Mouse (Mus musculus): ENCODE results near the gene Cnot3. TPM values are rescaled to one million over a fixed set of nuclear protein-coding genes. Genes with fewer than 3 reads are reported as not detected.
A peak's percentile ranks its signal among the peaks of the same experiment; 100 is the strongest.

The Cnot3 gene
- polyA plus RNA-seq, 1 experiment from 2014 or later, result 43.5 TPM

GRCm38 (mm10) chr7:3683908-3684550 is 39.0 kb downstream of the Cnot3 start:
- Histone ChIP-seq H3K4me1 (ENCODE audit: control insufficient read depth, insufficient read depth, low read length) (no peaks in the 10 kb centered on the region), H3K27me3 (ENCODE audit: control insufficient read depth, insufficient read depth, low read length) (no peaks in the 10 kb centered on the region), H3K36me3 (ENCODE audit: control insufficient read depth, insufficient read depth, low read length) (peaks cover 16% of the 10 kb centered on the region), H3K9me3 (replicated peaks; ENCODE audit: control insufficient read depth, low read length) (no peaks in the 10 kb centered on the region), H3K4me2 (no peak overlapping the region), H3K9ac (ENCODE audit: low read depth, low read length) (no peak overlapping the region), H3K27ac (ENCODE audit: low read depth, low read length) (no peak overlapping the region), H3K4me3 (ENCODE audit: low read depth, low read length) (no peak overlapping the region)
- WGBS (ENCODE audit: insufficient replicate concordance), result 85% methylated on average over 10 of the region's 10 CpGs
- no peak for ATAC-seq (replicated peaks; ENCODE audit: insufficient number of reproducible peaks, low FRiP score, low TSS enrichment)

- ATAC-seq (replicated peaks; ENCODE audit: insufficient number of reproducible peaks, low FRiP score, low TSS enrichment), result no peak
- H3K4me1 ChIP-seq (ENCODE audit: control insufficient read depth, insufficient read depth, low read length), result no peaks in the 10 kb centered on the region
- no peaks in the 10 kb centered on the region for H3K9me3 ChIP-seq (replicated peaks; ENCODE audit: control insufficient read depth, low read length)
- no peak overlapping the region for H3K4me2 ChIP-seq
- H3K27ac ChIP-seq (ENCODE audit: low read depth, low read length), result no peak overlapping the region
- no peaks in the 10 kb centered on the region for H3K27me3 ChIP-seq (ENCODE audit: control insufficient read depth, insufficient read depth, low read length)
- no peak overlapping the region for H3K4me3 ChIP-seq (ENCODE audit: low read depth, low read length)
- 82% methylated on average over 8 of the region's 8 CpGs for WGBS (ENCODE audit: insufficient replicate concordance)
- peaks cover 14% of the 10 kb centered on the region for H3K36me3 ChIP-seq (ENCODE audit: control insufficient read depth, insufficient read depth, low read length)
- no peak overlapping the region for H3K9ac ChIP-seq (ENCODE audit: low read depth, low read length)
Measured at GRCm38 (mm10) chr7:3684698-3685097, 39.6 kb downstream of the Cnot3 start.

- no peak overlapping the region for H3K4me2 ChIP-seq
- WGBS (ENCODE audit: insufficient replicate concordance), result 77% methylated on average over 31 of the region's 31 CpGs
- H3K27me3 ChIP-seq (ENCODE audit: control insufficient read depth, insufficient read depth, low read length), result no peaks in the 10 kb centered on the region
- no peaks in the 10 kb centered on the region for H3K4me1 ChIP-seq (ENCODE audit: control insufficient read depth, insufficient read depth, low read length)
- H3K4me3 ChIP-seq (ENCODE audit: low read depth, low read length), result no peak overlapping the region
- H3K9me3 ChIP-seq (replicated peaks; ENCODE audit: control insufficient read depth, low read length), result no peaks in the 10 kb centered on the region
- no peak overlapping the region for H3K27ac ChIP-seq (ENCODE audit: low read depth, low read length)
- no peak overlapping the region for H3K9ac ChIP-seq (ENCODE audit: low read depth, low read length)
- no peak for ATAC-seq (replicated peaks; ENCODE audit: insufficient number of reproducible peaks, low FRiP score, low TSS enrichment)
- peaks cover 14% of the 10 kb centered on the region for H3K36me3 ChIP-seq (ENCODE audit: control insufficient read depth, insufficient read depth, low read length)
Measured at GRCm38 (mm10) chr7:3685400-3686187, 40.5 kb downstream of the Cnot3 start.

GRCm38 (mm10) chr7:3691919-3692318 is 46.9 kb downstream of the Cnot3 start:
- H3K4me2 ChIP-seq, result peak overlapping the region; percentile 96
- H3K9me3 ChIP-seq (replicated peaks; ENCODE audit: control insufficient read depth, low read length), result no peaks in the 10 kb centered on the region
- H3K27me3 ChIP-seq (ENCODE audit: control insufficient read depth, insufficient read depth, low read length), result no peaks in the 10 kb centered on the region
- no peak overlapping the region for H3K27ac ChIP-seq (ENCODE audit: low read depth, low read length)
- peak overlapping the region; percentile 78 for H3K4me3 ChIP-seq (ENCODE audit: low read depth, low read length)
- peak overlapping the region; percentile 85 for H3K9ac ChIP-seq (ENCODE audit: low read depth, low read length)
- peaks cover 12% of the 10 kb centered on the region for H3K4me1 ChIP-seq (ENCODE audit: control insufficient read depth, insufficient read depth, low read length)
- H3K36me3 ChIP-seq (ENCODE audit: control insufficient read depth, insufficient read depth, low read length), result peaks cover 3% of the 10 kb centered on the region; the same call in 1 of the 2 replicates
- 29% methylated on average over 3 of the region's 3 CpGs for WGBS (ENCODE audit: insufficient replicate concordance)
- no peak for ATAC-seq (replicated peaks; ENCODE audit: insufficient number of reproducible peaks, low FRiP score, low TSS enrichment)

GRCm38 (mm10) chr7:3692382-3692986 is 47.4 kb downstream of the Cnot3 start, which contains the start of gene Tsen34:
Gene Tsen34 (plus strand): TSS chr7:3692863.
- no peak; the same call in 1 of the 2 replicates for ATAC-seq (replicated peaks; ENCODE audit: insufficient number of reproducible peaks, low FRiP score, low TSS enrichment)
- Histone ChIP-seq H3K36me3 (ENCODE audit: control insufficient read depth, insufficient read depth, low read length) (peaks cover under 1% of the 10 kb centered on the region; the same call in 1 of the 2 replicates), H3K9me3 (replicated peaks; ENCODE audit: control insufficient read depth, low read length) (no peaks in the 10 kb centered on the region), H3K4me2 (peak within 1 kb of the TSS; percentile 96), H3K27ac (ENCODE audit: low read depth, low read length) (peak within 1 kb of the TSS; percentile 97), H3K4me3 (ENCODE audit: low read depth, low read length) (peak within 1 kb of the TSS; percentile 78), H3K4me1 (ENCODE audit: control insufficient read depth, insufficient read depth, low read length) (peaks cover 12% of the 10 kb centered on the region), H3K27me3 (ENCODE audit: control insufficient read depth, insufficient read depth, low read length) (no peaks in the 10 kb centered on the region), H3K9ac (ENCODE audit: low read depth, low read length) (peak within 1 kb of the TSS; percentile 85)
- under 1% methylated on average over 49 of the region's 49 CpGs for WGBS (ENCODE audit: insufficient replicate concordance)

GRCm38 (mm10) chr7:3692987-3693808 is 48.1 kb downstream of the Cnot3 start, which contains the start of gene Mboat7:
Gene Mboat7 (minus strand): TSS chr7:3693523.
- Histone ChIP-seq H3K4me1 (ENCODE audit: control insufficient read depth, insufficient read depth, low read length) (peaks cover 12% of the 10 kb centered on the region), H3K4me2 (peak within 1 kb of the TSS; percentile 96), H3K27me3 (ENCODE audit: control insufficient read depth, insufficient read depth, low read length) (no peaks in the 10 kb centered on the region), H3K27ac (ENCODE audit: low read depth, low read length) (peak within 1 kb of the TSS; percentile 97), H3K4me3 (ENCODE audit: low read depth, low read length) (peak within 1 kb of the TSS; percentile 78), H3K36me3 (ENCODE audit: control insufficient read depth, insufficient read depth, low read length) (peaks cover 3% of the 10 kb centered on the region), H3K9me3 (replicated peaks; ENCODE audit: control insufficient read depth, low read length) (no peaks in the 10 kb centered on the region), H3K9ac (ENCODE audit: low read depth, low read length) (peak within 1 kb of the TSS; percentile 85)
- peak; percentile 85 for ATAC-seq (replicated peaks; ENCODE audit: insufficient number of reproducible peaks, low FRiP score, low TSS enrichment)
- under 1% methylated on average over 55 of the region's 55 CpGs for WGBS (ENCODE audit: insufficient replicate concordance)

GRCm38 (mm10) chr7:3693809-3694075 is 48.7 kb downstream of the Cnot3 start:
- Histone ChIP-seq H3K27me3 (ENCODE audit: control insufficient read depth, insufficient read depth, low read length) (no peaks in the 10 kb centered on the region), H3K9ac (ENCODE audit: low read depth, low read length) (peak overlapping the region; percentile 85), H3K27ac (ENCODE audit: low read depth, low read length) (peak overlapping the region; percentile 97), H3K4me2 (peak overlapping the region; percentile 96), H3K4me3 (ENCODE audit: low read depth, low read length) (peak overlapping the region; percentile 78), H3K4me1 (ENCODE audit: control insufficient read depth, insufficient read depth, low read length) (peaks cover 12% of the 10 kb centered on the region), H3K36me3 (ENCODE audit: control insufficient read depth, insufficient read depth, low read length) (peaks cover 8% of the 10 kb centered on the region), H3K9me3 (replicated peaks; ENCODE audit: control insufficient read depth, low read length) (no peaks in the 10 kb centered on the region)
- WGBS (ENCODE audit: insufficient replicate concordance), result under 1% methylated on average over 18 of the region's 18 CpGs
- no peak for ATAC-seq (replicated peaks; ENCODE audit: insufficient number of reproducible peaks, low FRiP score, low TSS enrichment)

Data from heart, embryonic 11.5 days (tissue).